Mouse (Mus musculus) hematopoietic stem cell, adult 5-6 weeks (primary cell): ENCODE measurements around the gene Psmb11. TPM values are rescaled to one million over a fixed set of nuclear protein-coding genes. Genes with fewer than 3 reads are reported as not detected.

Source experiments
- ATAC-seq, 2 experiments: fragments of 125-278 bp in 1 of 2; replicated peaks in 1 of 2; 2 replicates each; pipeline ENCODE4 v1.8.0; 2016 to 2017; ENCODE audit warnings: inconsistent platforms in 2 of 2, mild to moderate bottlenecking in 2 of 2, moderate number of reproducible peaks in 2 of 2, low read depth in 1 of 2, moderate TSS enrichment in 1 of 2; ENCODE audit not compliant: low FRiP score in 2 of 2, poor library complexity in 2 of 2, severe bottlenecking in 2 of 2, insufficient read depth in 1 of 2, low TSS enrichment in 1 of 2
- total RNA-seq: library from RNA; stranded (forward); fragments of 172-1452, 232-1000 nt; gene quantifications from 2 replicates; pipeline ENCODE4 v1.2.3, GENCODE M21; 2017

The Psmb11 gene
- total RNA-seq, 1 experiment from 2014 or later, result not detected

- no peak for ATAC-seq
Observed at GRCm38 (mm10) chr14:54628103-54628502, 6.9 kb downstream of the Psmb11 start.

- ATAC-seq, result no peak
Observed at GRCm38 (mm10) chr14:54629797-54630196, 8.6 kb downstream of the Psmb11 start.

DNA sequence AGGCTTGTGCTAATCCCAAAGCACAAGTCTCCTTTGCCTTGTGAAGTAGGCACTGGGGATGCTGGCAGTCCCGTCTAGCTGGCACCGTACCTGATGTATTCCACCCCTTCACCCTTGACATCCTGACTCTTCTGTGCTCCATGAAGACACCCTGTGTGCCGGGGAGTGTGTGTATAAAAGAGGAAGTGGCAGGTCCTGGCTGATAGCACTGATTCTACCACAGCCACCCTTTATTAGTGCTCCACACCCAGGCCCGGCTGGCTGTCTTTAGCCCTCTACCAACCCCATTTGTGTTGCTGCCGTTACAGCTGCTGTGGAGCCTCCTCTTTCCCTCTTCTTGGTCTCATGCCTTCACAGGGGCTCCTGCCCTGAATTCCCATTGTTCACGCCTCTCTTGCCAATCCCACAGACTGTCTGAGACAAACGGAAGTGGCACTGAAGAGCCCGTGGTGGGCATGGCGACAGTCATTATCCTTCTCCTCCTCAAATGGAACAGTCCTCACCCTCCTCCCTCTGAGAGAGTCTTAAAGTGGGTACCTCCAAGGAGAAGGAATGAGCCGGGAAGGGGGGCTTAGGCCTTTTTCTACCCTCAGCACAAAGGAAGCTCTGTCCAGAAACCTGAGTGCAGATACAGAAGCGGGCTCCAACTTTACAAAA is 9.5 kb downstream of the Psmb11 start:
- ATAC-seq, result no peak; a peak in 1 of 4 replicates

- ATAC-seq, result no peak
Observed at GRCm38 (mm10) chr14:54631240-54631599, 10.0 kb downstream of the Psmb11 start.

DNA sequence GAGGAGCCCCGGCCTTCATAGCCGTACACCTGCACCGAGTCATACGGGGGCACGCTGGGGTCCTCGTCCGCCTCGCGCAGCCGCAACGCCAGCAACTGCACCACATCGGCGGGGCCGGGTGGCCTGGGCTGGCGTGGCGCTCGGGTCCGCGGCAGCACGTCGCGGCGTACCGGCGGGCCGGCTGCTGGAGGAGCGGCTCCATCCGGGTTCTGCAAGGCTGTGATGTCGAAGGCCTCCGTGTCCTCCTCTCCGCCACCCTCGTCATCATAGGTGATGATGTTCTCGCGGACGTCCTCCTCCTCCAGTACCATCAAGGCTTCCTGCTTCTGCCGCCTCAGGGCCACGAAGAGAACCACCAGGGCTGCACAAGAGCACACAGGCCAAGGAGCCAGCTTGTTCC is 11.0 kb downstream of the Psmb11 start:
- ATAC-seq, result no peak

- no peak for ATAC-seq
Observed at GRCm38 (mm10) chr14:54634182-54634581, 12.9 kb downstream of the Psmb11 start.

DNA sequence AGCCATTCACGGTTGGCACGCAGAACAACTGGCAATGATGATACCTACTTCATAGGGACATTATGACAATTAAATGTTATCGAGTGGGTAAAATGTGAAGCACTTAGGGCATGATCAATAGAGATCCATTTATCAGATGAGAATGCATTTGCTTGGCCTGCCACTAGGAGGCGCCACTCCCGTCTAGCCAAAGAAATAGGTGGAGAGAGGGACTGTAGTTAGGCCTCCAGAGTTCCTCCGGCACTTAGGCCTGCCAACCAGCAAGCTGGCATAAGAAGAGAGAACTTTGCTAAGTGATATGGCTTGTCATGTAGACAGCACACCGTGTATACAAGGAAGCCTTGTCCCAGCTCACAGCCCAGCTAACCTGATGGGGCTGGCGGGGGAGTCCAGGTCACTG is 15.7 kb downstream of the Psmb11 start:
- ATAC-seq, result no peak; a peak in 1 of 4 replicates

DNA sequence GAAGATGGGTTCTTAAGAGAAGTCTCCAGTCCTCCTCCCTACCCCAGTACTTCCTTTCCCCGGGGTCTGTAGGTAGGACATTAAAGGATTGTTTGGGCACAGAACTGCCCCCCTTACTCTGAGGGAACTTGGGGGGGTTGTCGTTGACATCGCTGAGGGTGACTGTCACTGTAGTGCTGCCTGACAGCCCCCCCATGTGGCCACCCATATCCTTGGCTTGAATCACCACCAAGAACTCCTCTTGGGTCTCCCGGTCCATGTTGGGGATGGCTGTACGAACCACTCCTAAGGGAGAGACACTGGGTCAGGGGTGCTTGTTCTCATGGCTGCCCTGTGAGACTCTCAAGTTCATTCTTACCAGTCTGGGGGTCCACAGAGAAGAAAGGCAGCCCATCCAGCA is 17.0 kb downstream of the Psmb11 start:
- no peak for ATAC-seq

DNA sequence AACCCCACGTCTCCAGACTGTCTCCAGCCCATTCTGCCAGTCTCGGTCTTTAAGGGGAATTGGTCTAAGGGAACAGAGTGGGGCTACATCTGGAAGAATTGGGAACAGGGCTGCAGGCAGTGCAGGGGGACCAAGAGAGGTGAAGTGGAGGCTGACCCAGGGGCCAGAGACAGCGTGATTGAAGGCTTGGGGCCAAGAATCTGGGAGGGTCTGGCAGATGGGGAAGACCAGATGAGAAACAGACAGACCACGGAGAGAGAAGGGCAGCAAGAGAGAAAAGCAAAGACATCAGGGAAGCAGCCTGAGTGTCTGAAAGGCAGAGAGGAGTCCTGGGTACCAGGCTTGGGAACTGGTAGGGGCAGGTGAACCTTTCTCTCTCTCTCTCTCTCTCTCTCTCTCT is 18.9 kb downstream of the Psmb11 start:
- ATAC-seq, result no peak

- ATAC-seq, result no peak
Observed at GRCm38 (mm10) chr14:54640946-54641304, 19.7 kb downstream of the Psmb11 start, which contains the start of gene Gm17606. Gene Gm17606, plus strand, starts transcription at chr14:54640952.

GRCm38 (mm10) chr14:54641305-54641969 is 20.2 kb downstream of the Psmb11 start, which contains the start of gene Cdh24:
Gene Cdh24, minus strand, starts transcription at chr14:54641364.
- peak; percentile 74 to 79 for ATAC-seq

- ATAC-seq, result no peak
Observed at GRCm38 (mm10) chr14:54642224-54642944, 21.2 kb downstream of the Psmb11 start.

DNA sequence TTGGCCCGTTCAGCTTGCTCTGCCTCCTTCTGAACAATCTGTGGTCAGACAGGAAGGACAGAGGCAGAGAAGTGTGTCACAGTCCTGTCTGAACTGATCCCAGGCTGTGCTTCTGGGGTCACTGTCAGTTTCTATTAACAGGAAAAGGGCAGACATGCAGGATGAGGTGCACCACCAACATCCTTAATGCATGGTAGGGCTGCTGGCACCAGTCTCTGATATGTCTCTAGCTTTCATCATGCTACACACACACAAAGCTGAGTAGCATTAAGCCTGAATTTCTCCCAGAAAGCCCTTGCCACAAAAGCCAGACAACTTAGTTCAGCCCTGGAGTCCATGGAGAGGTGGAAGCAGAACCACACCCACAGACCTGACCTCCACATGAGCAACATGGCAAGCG is 21.8 kb downstream of the Psmb11 start:
- ATAC-seq, result no peak

- ATAC-seq, result no peak
Observed at GRCm38 (mm10) chr14:54644294-54644693, 23.1 kb downstream of the Psmb11 start.

- ATAC-seq, result no peak
Observed at GRCm38 (mm10) chr14:54646455-54646854, 25.2 kb downstream of the Psmb11 start.

DNA sequence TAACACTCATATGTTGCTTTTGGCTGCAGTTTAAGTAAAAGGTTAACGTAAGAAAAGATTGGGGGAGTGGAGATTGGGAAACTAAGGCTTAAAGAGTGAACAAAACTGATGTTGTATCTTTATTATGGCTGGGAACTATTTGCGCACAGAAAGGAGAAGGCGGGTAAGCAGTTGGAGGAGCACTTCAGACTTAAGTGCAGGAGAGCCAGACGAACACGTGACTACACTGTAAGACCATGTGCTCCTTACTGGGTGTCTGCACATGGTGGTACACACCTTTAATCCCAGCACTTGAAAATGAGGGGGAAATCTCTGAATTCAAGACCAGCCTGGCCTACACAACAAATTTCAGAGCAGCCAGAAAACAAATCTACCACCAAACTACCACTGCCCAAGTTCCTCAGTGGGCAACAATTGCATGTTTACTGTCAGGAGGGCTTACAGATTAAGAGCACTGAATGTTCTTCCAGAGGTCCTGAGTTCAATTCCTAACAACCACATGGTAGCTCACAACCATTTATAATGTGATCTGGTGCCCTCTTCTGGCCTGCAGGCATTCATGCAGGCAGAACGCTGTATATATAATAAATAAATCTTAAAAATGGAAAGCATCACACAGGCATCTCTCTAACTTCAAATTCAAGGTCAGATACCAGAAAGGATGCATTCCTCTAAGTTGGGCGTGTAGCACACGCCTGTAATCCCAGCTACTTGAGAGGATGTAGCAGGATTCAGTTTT is 25.8 kb downstream of the Psmb11 start:
- no peak for ATAC-seq

GRCm38 (mm10) chr14:54647900-54648299 is 26.7 kb downstream of the Psmb11 start:
- no peak for ATAC-seq
